Mouse (Mus musculus) large intestine, adult 2 months (tissue): Measurements from ENCODE around the gene Pgf. TPM values are rescaled to one million over a fixed set of nuclear protein-coding genes. Genes with fewer than 3 reads are reported as not detected.
"Not testable (repeated sequence)": the region's sequence is repeated elsewhere in the genome, so short reads cannot be mapped to it uniquely, and the experiment has no call there.

Source experiments
- DNase-seq: peaks from one replicate; pipeline ENCODE4 v3.0.0-alpha.2; 2012; ENCODE audit warnings: low read depth, low spot score
- WGBS: fragments of 180-500 bp; shearing (Covaris S2); methylation state at CpG from one replicate; pipeline ENCODE4 v1.1.7; 2018; 5-methylcytosine and 5-hydroxymethylcytosine counted together
- polyA plus RNA-seq: library from polyadenylated mRNA; depleted of rRNA; stranded (reverse); fragments of >200 nt; gene quantifications from 2 replicates; pipeline ENCODE4 v1.2.3, GENCODE M21; 2012

Gene Pgf
- polyA plus RNA-seq, 1 experiment, result 1.2 TPM

- 67% methylated on average over 5 of the region's 5 CpGs for WGBS
- DNase-seq, result no peak
Measured at GRCm38 (mm10) chr12:85164996-85165395, 12.6 kb downstream of the Pgf start.

GRCm38 (mm10) chr12:85159592-85159991 lies 18.0 kb downstream of the Pgf start:
- DNase-seq, result no peak
- 53% methylated on average over 5 of the region's 5 CpGs for WGBS

GRCm38 (mm10) chr12:85158801-85159200 lies 18.8 kb downstream of the Pgf start:
- no peak for DNase-seq
- WGBS, result 84% methylated on average over 8 of the region's 8 CpGs

- WGBS, result 78% methylated on average over 14 of the region's 14 CpGs
- no peak for DNase-seq
Measured at GRCm38 (mm10) chr12:85157797-85158460, 19.7 kb downstream of the Pgf start.

- no peak for DNase-seq
- WGBS, result 20% methylated on average over 6 of the region's 6 CpGs
Measured at GRCm38 (mm10) chr12:85156324-85156723, 21.3 kb downstream of the Pgf start.

GRCm38 (mm10) chr12:85153011-85153410 lies 24.6 kb downstream of the Pgf start:
- WGBS, result 40% methylated on average over 3 of the region's 3 CpGs
- no peak for DNase-seq

GRCm38 (mm10) chr12:85151002-85151774 lies 26.4 kb downstream of the Pgf start, which contains the start of gene Rps6kl1:
Gene Rps6kl1 (minus strand): TSS chr12:85151264.
- no peak for DNase-seq

GRCm38 (mm10) chr12:85150321-85151001 lies 27.1 kb downstream of the Pgf start:
- DNase-seq, result no peak
- 29% methylated on average over 20 of the region's 20 CpGs for WGBS

More at GRCm38 (mm10) chr12:85151002-85151774, 26.4 kb downstream of the Pgf start, which contains the start of gene Rps6kl1:
- 17% methylated on average over 28 of the region's 28 CpGs for whole genome bisulfite sequencing

GRCm38 (mm10) chr12:85146881-85147280 lies 30.7 kb downstream of the Pgf start:
- WGBS, result 77% methylated on average over 9 of the region's 9 CpGs
- no peak for DNase-seq

- 21% methylated on average over 10 of the region's 11 CpGs for WGBS
- DNase-seq, result no peak
Measured at GRCm38 (mm10) chr12:85146355-85146754, 31.2 kb downstream of the Pgf start.

- no peak for DNase-seq
- WGBS, result 79% methylated on average over 9 of the region's 9 CpGs
Measured at GRCm38 (mm10) chr12:85145630-85146029, 32.0 kb downstream of the Pgf start.

- no peak for DNase-seq
- WGBS, result 97% methylated on average over 4 of the region's 4 CpGs
Measured at GRCm38 (mm10) chr12:85144821-85145220, 32.8 kb downstream of the Pgf start.

GRCm38 (mm10) chr12:85144276-85144675 lies 33.3 kb downstream of the Pgf start:
- WGBS, result 55% methylated on average over 2 of the region's 2 CpGs
- DNase-seq, result not testable (repeated sequence)

- DNase-seq, result peak; percentile 39
- WGBS, result 21% methylated on average over 4 of the region's 4 CpGs
Measured at GRCm38 (mm10) chr12:85142803-85143202, 34.8 kb downstream of the Pgf start.

GRCm38 (mm10) chr12:85141096-85141495 lies 36.5 kb downstream of the Pgf start:
- no peak for DNase-seq
- 81% methylated on average over 6 of the region's 6 CpGs for WGBS

- DNase-seq, result no peak
- 50% methylated on average over 18 of the region's 18 CpGs for WGBS
Measured at GRCm38 (mm10) chr12:85140036-85140701, 37.4 kb downstream of the Pgf start.

GRCm38 (mm10) chr12:85136627-85137026 lies 41.0 kb downstream of the Pgf start:
- DNase-seq, result no peak
- 61% methylated on average over 4 of the region's 4 CpGs for WGBS

GRCm38 (mm10) chr12:85135513-85136470 lies 41.8 kb downstream of the Pgf start:
- WGBS, result 74% methylated on average over 19 of the region's 19 CpGs
- no peak for DNase-seq
